Mouse (Mus musculus): Measurements from ENCODE around the gene Setd1a.

GRCm38 (mm10) chr7:127837473-127837872 lies 61.0 kb downstream of the Setd1a start:
- no peak for TF ChIP-seq CTCF (IDR thresholded peaks at IDR 0.05; ENCODE audit: low read depth)
- no peak for TF ChIP-seq EP300 (IDR thresholded peaks at IDR 0.05; ENCODE audit: low read depth)
